Mouse (Mus musculus): Measurements from ENCODE around the gene Ints14.

DNA sequence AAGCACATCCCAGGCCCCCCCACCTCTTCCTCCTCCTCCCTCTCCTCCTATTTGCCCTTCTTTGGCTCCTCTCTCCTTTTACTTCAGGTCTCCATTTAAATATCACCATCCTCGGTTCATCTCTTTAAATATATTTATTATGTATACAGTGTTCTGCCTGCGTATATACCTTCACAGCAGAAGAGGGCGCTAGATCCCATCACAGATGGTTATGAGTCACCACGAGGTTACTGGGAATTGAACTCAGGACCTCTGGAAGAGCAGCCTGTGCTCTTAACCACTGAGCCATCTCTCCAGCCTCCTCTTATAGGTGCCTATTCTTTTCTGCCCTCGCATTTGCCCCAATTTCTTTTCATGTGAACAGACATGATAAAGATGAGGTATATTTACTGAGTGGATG, 23.2 kb upstream of the Ints14 start:
- TF ChIP-seq POLR2A (IDR thresholded peaks at IDR 0.05; ENCODE audit: low read depth, low read length) (no peak), MAX (IDR thresholded peaks at IDR 0.05; ENCODE audit: low read length) (no peak), GABPA (IDR thresholded peaks at IDR 0.05; ENCODE audit: insufficient replicate concordance, low read depth, low read length) (no peak), E2F4 (IDR thresholded peaks at IDR 0.05; ENCODE audit: insufficient replicate concordance, low read depth, low read length) (no peak), NELFE (IDR thresholded peaks at IDR 0.05; ENCODE audit: low read depth, low read length) (no peak), ZNF384 (IDR thresholded peaks at IDR 0.05; ENCODE audit: low read depth, low read length) (no peak)

All from CH12.LX (cell line).